Mouse (Mus musculus) embryo, embryonic 9.5 days (tissue): ENCODE data around the gene Xirp2.
A peak's percentile ranks its signal among the peaks of the same experiment; 100 is the strongest.

Source experiments
- DNase-seq: peaks from one replicate; pipeline ENCODE4 v3.0.0-alpha.2; 2017; ENCODE audit errors: extremely low spot score

Gene Xirp2

GRCm38 (mm10) chr2:67564851-67565479 is 119.2 kb downstream of the Xirp2 start:
- no peak for DNase-seq

- peak; percentile 87 for DNase-seq
Measured at GRCm38 (mm10) chr2:67565480-67566331, 119.9 kb downstream of the Xirp2 start, which contains the start of gene B3galt1. TSS of gene B3galt1 (plus strand) at chr2:67565871.

- no peak for DNase-seq
Measured at GRCm38 (mm10) chr2:67566566-67566965, 120.8 kb downstream of the Xirp2 start.

GRCm38 (mm10) chr2:67567141-67567680 is 121.4 kb downstream of the Xirp2 start:
- peak; percentile 14 for DNase-seq
